Mouse (Mus musculus) heart, postnatal 14 days (tissue): ENCODE measurements around the gene Btbd35f11. TPM values are rescaled to one million over a fixed set of nuclear protein-coding genes. Genes with fewer than 3 reads are reported as not detected.
"Not testable (repeated sequence)": the region's sequence is repeated elsewhere in the genome, so short reads cannot be mapped to it uniquely, and the experiment has no call there.

ENCODE experiments used
- DNase-seq, 2 experiments: peaks; one replicate each; pipeline ENCODE4 v3.0.0; 2021 to 2022
- intact Hi-C: fragments of 180-260 bp; cut with DNase I; formaldehyde crosslinking; loops from one replicate; pipeline ENCODE4 v1.15.1; 2025
- long read RNA-seq, 2 experiments: library from polyadenylated mRNA; stranded (forward); transcript quantifications; one replicate each; pipeline ENCODE4 v2.0.0; 2021
- total RNA-seq, 2 experiments: library from RNA; stranded (reverse); gene quantifications; 2 replicates each; pipeline ENCODE4 v1.2.3; 2021

Gene Btbd35f11
- not detected for total RNA-seq
- long read RNA-seq, experiment 1 = 0 reads
- long read RNA-seq, experiment 2 = 0 reads

GRCm38 (mm10) chrX:3443590-3443989 lies at the start of gene Btbd35f11:
Btbd35f11 (minus strand) TSS chrX:3443690.
- DNase-seq, intact Hi-C loops: not testable (repeated sequence)

DNA sequence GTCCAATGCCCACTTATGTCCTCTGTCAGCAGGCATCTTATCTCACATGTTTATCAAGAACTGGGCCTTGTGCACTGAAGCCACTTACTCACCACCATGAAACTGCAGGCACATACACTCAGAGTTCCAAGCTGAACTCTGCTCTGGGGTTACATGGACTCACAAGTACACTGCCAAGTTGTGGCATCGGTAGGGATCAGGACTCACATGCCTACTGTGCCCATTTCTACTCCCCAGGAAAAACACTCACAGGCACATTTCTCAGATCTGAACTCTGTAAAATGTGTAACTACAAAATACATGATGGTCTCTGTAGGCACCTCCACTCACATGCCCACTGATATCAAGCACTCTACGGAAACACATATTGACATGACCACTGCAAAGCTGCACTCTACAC lies 33.5 kb downstream of the Btbd35f11 start:
- intact Hi-C loops, DNase-seq: not testable (repeated sequence)

Other genes with a start within 250 kb of the Btbd35f11 start
- gene Btbd35f24, start 247.9 kb downstream of the Btbd35f11 start, total RNA-seq = not detected